Mouse (Mus musculus) left cerebral cortex, adult 2 months (tissue): ENCODE data around the gene Nol8. TPM values are rescaled to one million over a fixed set of nuclear protein-coding genes. Genes with fewer than 3 reads are reported as not detected.

Source experiments
- DNase-seq, 2 experiments: peaks; one replicate each; pipeline ENCODE4 v3.0.0; 2021 to 2022; ENCODE audit warnings: low spot score in 2 of 2, mixed read lengths in 1 of 2; ENCODE audit errors: extremely low spot score in 1 of 2
- H3K27ac ChIP-seq: fragments of 200-600 bp; 2 replicates; pipeline ENCODE4 v1.8.1; 2022
- H3K4me3 ChIP-seq: fragments of 200-600 bp; 2 replicates; pipeline ENCODE4 v1.8.1; 2022
- CTCF ChIP-seq: fragments of 200-600 bp; IDR thresholded peaks from 2 replicates; pipeline ENCODE4 v1.8.1; 2022; ENCODE audit warnings: antibody characterized with exemption, mild to moderate bottlenecking, moderate library complexity
- intact Hi-C: fragments of 180-260 bp; cut with DNase I; formaldehyde crosslinking; loops from one replicate; pipeline ENCODE4 v1.15.1; 2025
- long read RNA-seq, 2 experiments: library from polyadenylated mRNA; stranded (forward); transcript quantifications; one replicate each; pipeline ENCODE4 v2.0.0; 2021; ENCODE audit warnings: borderline mapping rate in 2 of 2
- total RNA-seq, 2 experiments: library from RNA; stranded (reverse); gene quantifications; 2 replicates each; pipeline ENCODE4 v1.2.3; 2021

Gene Nol8
- 10 to 100 TPM; 27.0 to 28.1 TPM for total RNA-seq
- long read RNA-seq, experiment 1, full-length matches to known transcripts = 13 of 21 reads
- long read RNA-seq, experiment 1, partial matches to known transcripts = 1 of 21 reads
- long read RNA-seq, experiment 1, other reads (novel, unspliced or antisense) = 7 of 21 reads
- long read RNA-seq, experiment 2, full-length matches to known transcripts = 11 of 13 reads
- long read RNA-seq, experiment 2, partial matches to known transcripts = 0 of 13 reads
- long read RNA-seq, experiment 2, other reads (novel, unspliced or antisense) = 2 of 13 reads

DNA sequence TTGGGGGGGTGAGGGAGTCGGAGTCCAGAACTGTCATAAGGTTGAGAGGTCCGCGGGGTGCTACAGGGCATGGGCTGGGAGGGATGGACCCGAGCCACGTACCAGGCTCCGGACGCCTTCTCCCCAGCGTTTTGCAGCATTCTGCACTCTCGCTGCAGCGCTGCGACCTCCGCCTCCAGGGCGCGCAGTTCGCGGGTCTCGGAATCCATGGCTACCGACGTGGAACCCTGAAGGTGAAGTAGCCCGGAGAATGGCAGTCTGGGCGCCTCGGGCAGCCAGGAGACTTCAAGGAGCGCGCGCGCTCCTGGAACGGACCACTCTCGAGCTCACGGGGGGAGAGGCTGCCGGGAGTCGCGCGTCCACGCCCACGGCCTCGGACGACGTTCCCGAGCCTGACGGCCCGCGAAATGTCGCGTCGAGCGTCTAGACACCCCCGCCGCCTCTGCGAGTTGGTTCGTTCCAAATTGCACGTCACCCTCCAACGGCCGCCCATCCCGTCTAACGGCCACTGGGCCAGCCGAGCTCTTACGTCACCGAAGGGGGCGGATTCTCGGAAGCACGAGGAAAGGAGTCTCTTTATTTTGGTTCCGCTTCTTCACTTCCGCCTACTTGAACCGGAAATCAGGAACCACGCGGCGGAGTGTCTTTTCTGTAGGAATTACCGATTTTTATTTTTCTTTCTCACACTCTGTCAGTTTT is at the start of gene Nol8, which contains the start of gene Cenpp:
Nol8 (plus strand) TSS at position 598 of the 699 bp plus-strand sequence.
Cenpp (minus strand) TSS at position 305 of the 699 bp plus-strand sequence.
- DNase-seq = peak; percentile 100
- intact Hi-C loops = loop anchor here (5.0 kb wide), 1 partner anchor 310 kb away; the partner anchor contains the start of gene Bicd2
- Histone ChIP-seq H3K27ac (peak within 1 kb of the TSS; percentile 71), H3K4me3 (peak within 1 kb of the TSS; percentile 89)
- TF ChIP-seq CTCF = peak; percentile 1

DNA sequence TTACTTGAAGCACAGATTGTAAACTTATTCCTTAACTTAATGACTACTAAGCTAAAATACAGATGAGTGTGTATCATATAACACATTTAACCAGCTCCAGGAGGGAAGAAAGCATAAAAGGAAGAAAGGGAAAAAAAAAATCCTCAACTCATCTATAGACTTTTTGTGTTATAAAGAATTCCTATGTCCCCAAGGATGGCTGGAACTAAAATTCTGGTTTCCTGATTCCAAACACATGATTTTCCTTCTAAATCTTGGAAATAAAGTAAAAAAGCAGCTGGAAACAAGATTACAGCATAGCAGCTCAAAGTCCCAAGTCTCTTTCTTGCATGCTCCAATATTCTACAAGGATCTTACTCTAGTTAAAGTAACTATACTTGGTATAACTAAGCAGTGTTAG is 49.3 kb upstream of the Nol8 start:
- no peak overlapping the region for H3K27ac ChIP-seq
- no peak for DNase-seq
- intact Hi-C loops = no loop called here
- no peak overlapping the region for H3K4me3 ChIP-seq
- TF ChIP-seq CTCF = no peak

DNA sequence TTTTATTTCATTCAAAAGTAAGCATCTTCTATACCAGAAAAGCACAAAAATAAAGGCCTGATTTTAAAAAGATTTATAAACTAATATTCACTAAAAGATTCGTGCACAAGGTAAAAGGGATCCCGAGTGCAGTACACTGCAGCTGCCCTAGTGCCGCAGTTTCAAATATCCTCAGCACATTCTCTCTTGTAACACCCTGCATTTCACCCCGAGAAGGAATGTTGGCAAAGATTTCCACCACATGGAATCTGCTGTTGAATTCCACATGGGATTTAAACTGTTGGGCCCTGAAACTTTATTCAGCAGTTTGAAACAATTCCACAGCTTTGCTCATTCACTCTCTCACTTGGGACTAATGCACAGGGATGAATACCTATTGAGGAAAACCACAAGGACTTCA is 45.2 kb upstream of the Nol8 start, which contains the start of gene Ogn:
Ogn (plus strand) TSS at position 333 of the 400 bp plus-strand sequence.
- no peak within 1 kb of the TSS for H3K4me3 ChIP-seq
- DNase-seq = no peak
- H3K27ac ChIP-seq = no peak within 1 kb of the TSS
- no peak for TF ChIP-seq CTCF
- intact Hi-C loops = no loop called here

DNA sequence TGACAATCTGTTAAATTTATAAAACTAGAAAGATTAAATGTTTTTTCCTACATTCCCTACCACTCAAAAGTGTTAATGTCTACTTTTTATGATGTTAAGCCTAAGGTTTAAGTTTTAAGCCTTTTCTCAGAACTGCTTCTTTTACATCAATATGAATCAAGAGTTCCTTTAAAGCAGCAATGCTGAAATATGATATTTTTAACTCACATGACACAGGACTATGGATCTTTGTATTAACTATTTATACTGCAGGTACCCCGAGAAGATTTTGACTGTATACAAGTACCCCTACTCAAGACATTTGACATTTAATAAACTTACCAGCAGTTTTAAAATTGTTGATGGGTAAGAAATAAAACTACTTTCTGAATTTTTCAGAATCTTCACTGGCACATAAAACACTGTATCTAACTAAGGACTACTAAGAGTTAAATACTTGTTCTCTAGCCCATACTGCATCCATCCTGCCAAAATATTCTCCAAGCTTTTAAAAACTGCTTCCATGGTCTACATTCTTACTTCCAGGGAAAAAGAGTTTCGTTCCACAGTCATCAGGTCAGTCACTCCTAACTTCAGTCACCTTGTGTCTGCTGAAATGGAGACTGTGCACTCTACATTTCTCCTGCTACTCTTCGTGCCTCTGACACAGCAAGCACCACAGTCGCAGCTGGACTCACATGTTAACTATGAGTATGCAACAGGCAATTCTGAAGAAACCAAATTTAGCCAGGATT is 44.1 kb upstream of the Nol8 start:
- DNase-seq = no peak
- Histone ChIP-seq H3K27ac (no peak overlapping the region), H3K4me3 (no peak overlapping the region)
- intact Hi-C loops = no loop called here
- TF ChIP-seq CTCF = no peak

DNA sequence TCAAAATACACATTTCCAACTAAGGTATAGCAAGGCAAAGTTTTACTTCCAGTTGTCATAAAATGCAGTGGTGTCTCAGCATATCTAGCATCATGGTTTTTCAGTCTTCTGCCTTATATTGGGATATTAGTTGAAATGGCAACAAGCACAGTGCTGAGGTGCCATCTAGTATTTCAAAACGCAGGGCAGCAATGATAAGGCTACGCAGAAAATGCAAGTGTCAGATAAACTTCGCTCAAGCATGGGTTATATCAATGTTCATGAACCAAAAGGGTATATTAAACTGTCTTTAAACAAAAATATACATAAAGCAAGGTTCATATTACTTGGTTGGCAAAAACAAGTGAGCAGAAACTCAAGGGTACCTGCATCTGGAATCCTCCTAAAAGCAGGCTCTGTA is 35.9 kb upstream of the Nol8 start:
- DNase-seq = no peak
- intact Hi-C loops = no loop called here
- Histone ChIP-seq H3K27ac (no peak overlapping the region), H3K4me3 (no peak overlapping the region)
- no peak for TF ChIP-seq CTCF

DNA sequence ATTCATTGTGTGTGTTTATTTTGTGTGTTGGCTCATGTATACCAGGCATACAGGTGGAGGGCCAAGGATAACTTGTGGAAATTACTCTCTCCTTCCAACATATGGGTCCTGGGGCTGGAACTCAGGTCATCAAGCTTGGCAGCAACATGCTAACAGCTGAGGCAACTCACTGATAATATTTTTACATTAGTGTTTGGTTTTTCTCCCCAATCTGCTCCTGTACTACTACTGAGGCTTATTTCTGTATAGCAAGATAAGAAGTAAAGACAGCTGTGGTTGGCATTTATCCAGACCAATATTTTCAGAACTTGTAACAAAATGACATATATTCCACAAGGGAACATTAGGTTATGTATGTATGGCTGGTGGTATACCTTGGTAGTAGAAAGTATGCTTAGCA is 34.5 kb upstream of the Nol8 start:
- TF ChIP-seq CTCF = no peak
- intact Hi-C loops = no loop called here
- Histone ChIP-seq H3K4me3 (no peak overlapping the region), H3K27ac (no peak overlapping the region)
- no peak for DNase-seq

GRCm38 (mm10) chr13:49623216-49623615 is 29.7 kb upstream of the Nol8 start:
- H3K4me3 ChIP-seq = no peak overlapping the region
- no peak for TF ChIP-seq CTCF
- no peak overlapping the region for H3K27ac ChIP-seq
- intact Hi-C loops = no loop called here
- no peak for DNase-seq

DNA sequence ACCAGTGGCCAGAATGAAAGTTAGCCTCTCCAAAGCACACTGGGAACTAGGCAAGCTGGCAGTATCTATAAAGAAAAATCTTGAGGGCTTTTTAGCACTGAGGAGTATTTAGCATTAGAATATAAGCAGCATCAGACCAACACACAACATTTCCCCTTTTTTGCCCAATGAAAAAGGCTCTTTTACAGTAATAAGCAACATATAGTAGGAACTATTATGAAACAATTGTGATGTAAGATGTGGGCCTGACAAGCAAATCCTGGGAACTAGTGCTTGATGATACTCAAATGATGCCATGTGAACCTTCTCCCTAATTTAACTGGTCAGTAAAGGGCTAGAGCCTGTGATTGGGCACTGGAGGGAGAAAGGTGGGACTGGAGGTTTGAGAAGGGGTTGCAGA is 24.7 kb upstream of the Nol8 start:
- TF ChIP-seq CTCF = no peak
- intact Hi-C loops = no loop called here
- DNase-seq = no peak
- no peak overlapping the region for H3K4me3 ChIP-seq
- no peak overlapping the region for H3K27ac ChIP-seq

DNA sequence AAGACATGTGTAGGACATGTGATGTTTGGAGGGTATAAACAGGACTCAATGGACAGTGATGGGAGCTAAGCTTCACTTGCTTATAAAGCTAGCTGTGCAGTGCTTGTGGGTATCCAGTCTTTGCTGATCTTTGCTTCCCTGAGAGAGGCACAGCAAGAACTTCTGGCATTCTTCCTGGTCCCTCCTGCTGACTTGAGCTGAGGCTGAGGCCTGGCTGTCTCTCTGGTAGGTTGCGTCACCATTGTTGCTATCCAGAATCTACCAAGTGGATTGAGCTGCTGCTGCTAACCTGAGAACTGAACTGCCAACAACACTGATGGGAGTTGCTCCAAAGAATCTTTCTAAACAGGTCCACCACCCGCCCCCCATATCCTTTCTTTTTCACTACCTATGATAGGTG is 23.8 kb upstream of the Nol8 start:
- DNase-seq = no peak
- Histone ChIP-seq H3K27ac (no peak overlapping the region), H3K4me3 (no peak overlapping the region)
- TF ChIP-seq CTCF = no peak
- intact Hi-C loops = no loop called here

GRCm38 (mm10) chr13:49639965-49640364 is 12.9 kb upstream of the Nol8 start:
- no peak overlapping the region for H3K27ac ChIP-seq
- DNase-seq = no peak
- no peak overlapping the region for H3K4me3 ChIP-seq
- TF ChIP-seq CTCF = no peak
- intact Hi-C loops = no loop called here

DNA sequence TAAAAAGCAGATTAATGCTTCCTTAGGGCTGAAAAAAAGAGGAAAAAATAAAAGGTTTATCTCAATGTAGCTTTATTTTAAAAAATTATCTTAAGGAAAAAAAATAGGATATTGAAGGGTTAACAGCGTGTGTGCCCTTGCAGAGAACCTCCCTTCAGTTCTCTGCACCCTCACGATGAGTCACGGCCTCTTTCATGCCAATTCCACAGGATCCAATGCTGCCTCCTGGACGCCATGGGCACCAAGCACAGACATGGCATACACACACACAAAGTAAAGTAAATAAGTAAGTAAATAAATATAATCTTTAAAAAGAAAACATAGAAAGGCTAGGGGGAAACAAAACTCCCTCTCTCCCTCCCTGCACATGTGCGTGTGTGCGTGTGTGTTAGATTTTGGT is 10.2 kb upstream of the Nol8 start:
- TF ChIP-seq CTCF = no peak
- DNase-seq = no peak
- H3K27ac ChIP-seq = no peak overlapping the region
- intact Hi-C loops = no loop called here
- no peak overlapping the region for H3K4me3 ChIP-seq
